Mouse (Mus musculus): ENCODE measurements around the gene Olfm4. TPM values are rescaled to one million over a fixed set of nuclear protein-coding genes. Genes with fewer than 3 reads are reported as not detected.
A peak's percentile ranks its signal among the peaks of the same experiment; 100 is the strongest.

Gene Olfm4
- polyA plus RNA-seq, 1 experiment: 3.3 TPM

DNA sequence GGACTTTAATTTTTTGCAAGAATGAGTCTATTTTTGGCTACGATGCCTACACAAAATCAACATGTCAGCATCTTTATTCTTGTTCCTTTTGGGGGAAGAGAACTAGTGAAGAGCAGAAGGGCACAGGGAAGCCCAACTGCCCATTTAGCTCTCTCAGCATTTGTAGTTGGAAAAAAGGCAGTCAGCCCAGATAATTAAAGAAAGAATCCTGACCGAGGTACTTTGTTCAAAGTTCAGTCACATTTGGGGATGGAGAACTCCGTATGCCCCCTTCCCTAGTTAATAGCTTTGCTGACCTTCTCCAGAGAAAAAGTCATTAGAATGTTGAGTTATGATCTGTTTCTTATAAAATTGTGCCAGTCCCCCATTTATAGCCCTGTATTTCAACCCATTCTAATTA lies 77.8 kb downstream of the Olfm4 start:
- Histone ChIP-seq H3K36me3 (ENCODE audit: control insufficient read depth, insufficient read depth, low read length) (no peaks in the 10 kb centered on the region), H3K4me1 (ENCODE audit: control insufficient read depth, insufficient read depth, low read length) (peaks cover 12% of the 10 kb centered on the region; the same call in 1 of the 2 replicates), H3K4me3 (ENCODE audit: insufficient read depth, low read depth, low read length) (no peak overlapping the region), H3K27me3 (replicated peaks; ENCODE audit: control insufficient read depth, insufficient read depth, low read length) (no peaks in the 10 kb centered on the region), H3K27ac (ENCODE audit: insufficient read depth, low read depth, low read length) (no peak overlapping the region)
- DNase-seq: peak; percentile 76
- TF ChIP-seq POLR2A (IDR thresholded peaks at IDR 0.05; ENCODE audit: low read depth, low read length): no peak
- 47% methylated on average over 3 of the region's 3 CpGs for WGBS

DNA sequence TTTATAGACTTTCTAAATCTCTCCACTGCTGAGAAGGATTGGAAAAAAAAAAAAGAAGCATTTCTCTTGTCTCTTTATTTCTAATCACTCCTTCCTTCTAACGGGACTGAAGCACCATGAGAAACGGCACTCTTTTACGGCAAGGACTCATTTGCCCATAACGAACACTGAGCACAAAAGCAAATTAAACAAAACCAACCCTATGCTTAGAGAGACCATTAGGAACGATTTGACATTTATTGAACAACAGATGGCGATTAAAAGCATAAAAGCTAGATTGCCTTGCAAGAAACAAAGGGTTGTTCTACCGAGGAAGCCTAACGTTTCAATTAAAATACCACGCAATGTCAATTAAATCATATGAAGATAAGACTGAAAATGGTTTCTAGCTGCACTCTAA lies 79.0 kb downstream of the Olfm4 start:
- Histone ChIP-seq H3K27me3 (replicated peaks; ENCODE audit: control insufficient read depth, insufficient read depth, low read length) (no peaks in the 10 kb centered on the region), H3K36me3 (ENCODE audit: control insufficient read depth, insufficient read depth, low read length) (no peaks in the 10 kb centered on the region), H3K27ac (ENCODE audit: insufficient read depth, low read depth, low read length) (no peak overlapping the region), H3K4me3 (ENCODE audit: insufficient read depth, low read depth, low read length) (no peak overlapping the region), H3K4me1 (ENCODE audit: control insufficient read depth, insufficient read depth, low read length) (peaks cover 12% of the 10 kb centered on the region; the same call in 1 of the 2 replicates)
- 76% methylated on average over 9 of the region's 9 CpGs for WGBS
- TF ChIP-seq POLR2A (IDR thresholded peaks at IDR 0.05; ENCODE audit: low read depth, low read length) (no peak), CTCF (conservative IDR thresholded peaks at IDR 0.05; ENCODE audit: insufficient read depth, insufficient read length, low read depth, low read length) (no peak)
- no peak for DNase-seq

DNA sequence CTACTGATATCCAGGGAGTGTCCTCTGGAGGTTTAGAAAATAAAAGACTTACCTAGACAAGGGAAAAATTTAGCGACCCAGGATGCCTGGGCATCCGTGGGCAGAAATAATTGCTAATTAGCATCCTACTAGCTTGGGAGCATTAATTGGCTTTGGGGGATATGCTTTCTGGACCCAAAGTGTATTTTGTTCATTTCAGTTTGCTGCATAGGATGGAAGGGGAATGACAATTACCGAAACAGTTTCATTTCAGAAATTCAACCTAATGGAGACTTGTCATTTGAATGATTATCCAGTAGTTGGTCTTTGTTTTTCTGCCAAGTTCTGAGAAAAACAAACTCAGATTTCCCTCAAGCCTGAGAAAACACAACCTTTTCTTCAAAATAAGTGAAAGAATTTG lies 86.7 kb downstream of the Olfm4 start:
- no peak for TF ChIP-seq CTCF (conservative IDR thresholded peaks at IDR 0.05; ENCODE audit: insufficient read depth, insufficient read length, low read depth, low read length)
- TF ChIP-seq POLR2A (IDR thresholded peaks at IDR 0.05; ENCODE audit: low read depth, low read length): no peak
- Histone ChIP-seq H3K36me3 (ENCODE audit: control insufficient read depth, insufficient read depth, low read length) (no peaks in the 10 kb centered on the region), H3K27ac (ENCODE audit: insufficient read depth, low read depth, low read length) (no peak overlapping the region), H3K27me3 (replicated peaks; ENCODE audit: control insufficient read depth, insufficient read depth, low read length) (no peaks in the 10 kb centered on the region), H3K4me1 (ENCODE audit: control insufficient read depth, insufficient read depth, low read length) (no peaks in the 10 kb centered on the region), H3K4me3 (ENCODE audit: insufficient read depth, low read depth, low read length) (no peak overlapping the region)
- DNase-seq: no peak
- 91% methylated on average over 3 of the region's 3 CpGs for WGBS

Other genes with a start within 250 kb of the Olfm4 start
- gene Pcdh8, start 212.8 kb upstream of the Olfm4 start, polyA plus RNA-seq (2012; rRNA removed): 0.06 and 0.10 TPM in 2 replicates

All from kidney, adult 2 months (tissue).